Mouse (Mus musculus) MEL (cell line): ENCODE data around the gene Stat2. TPM values are rescaled to one million over a fixed set of nuclear protein-coding genes. Genes with fewer than 3 reads are reported as not detected.

Experiments
- DNase-seq: peaks from one replicate; pipeline ENCODE4 v3.0.0; 2011; ENCODE audit warnings: low read depth, low spot score
- H3K27ac ChIP-seq: 2 replicates; pipeline ENCODE4 v1.5.1; 2012; ENCODE audit warnings: low read depth, mild to moderate bottlenecking, control low read depth, low read length, moderate library complexity; ENCODE audit not compliant: control insufficient read depth
- H3K27me3 ChIP-seq, 2 experiments: fragments of 150-350 bp in 1 of 2; sonication (generic) in 1 of 2; 2 replicates each; pipeline ENCODE4 v1.6.1; 2012; ENCODE audit warnings: low read length in 2 of 2, mild to moderate bottlenecking in 2 of 2, improper control_type of control experiment in 1 of 2, moderate library complexity in 1 of 2; ENCODE audit not compliant: insufficient read depth in 2 of 2, control insufficient read depth in 1 of 2
- H3K36me3 ChIP-seq, 2 experiments: 2 replicates each; pipeline ENCODE4 v1.6.1; 2012 to 2014; ENCODE audit warnings: low read length in 2 of 2, improper control_type of control experiment in 1 of 2, inconsistent platforms in 1 of 2, mild to moderate bottlenecking in 1 of 2; ENCODE audit not compliant: insufficient read depth in 2 of 2, control insufficient read depth in 1 of 2
- H3K4me1 ChIP-seq, 2 experiments: fragments of 150-350 bp in 1 of 2; sonication (generic) in 1 of 2; 2 replicates each; pipeline ENCODE4 v1.6.1; 2012; ENCODE audit warnings: low read length in 2 of 2, improper control_type of control experiment in 1 of 2, mild to moderate bottlenecking in 1 of 2; ENCODE audit not compliant: insufficient read depth in 2 of 2, control insufficient read depth in 1 of 2
- H3K4me3 ChIP-seq, 2 experiments: fragments of 150-350 bp in 1 of 2; sonication (generic) in 1 of 2; 2 replicates each; pipeline ENCODE4 v1.5.1; 2012; ENCODE audit warnings: low read depth in 2 of 2, low read length in 2 of 2, mild to moderate bottlenecking in 2 of 2, moderate library complexity in 2 of 2, control low read depth in 1 of 2, improper control_type of control experiment in 1 of 2; ENCODE audit not compliant: control insufficient read depth in 1 of 2, insufficient read depth in 1 of 2
- H3K79me2 ChIP-seq: 2 replicates; pipeline ENCODE4 v1.6.1; 2012; ENCODE audit warnings: mild to moderate bottlenecking, low read length, moderate library complexity; ENCODE audit not compliant: control insufficient read depth, poor library complexity, insufficient read depth
- H3K9ac ChIP-seq: 2 replicates; pipeline ENCODE4 v1.6.1; 2012; ENCODE audit warnings: low read depth, mild to moderate bottlenecking, control low read depth, low read length, moderate library complexity; ENCODE audit not compliant: control insufficient read depth, poor library complexity, severe bottlenecking
- H3K9me3 ChIP-seq: fragments of 150-350 bp; sonication (generic); replicated peaks from 2 replicates; pipeline ENCODE4 v1.6.1; 2012; ENCODE audit warnings: mild to moderate bottlenecking, low read length, improper control_type of control experiment, moderate library complexity; ENCODE audit not compliant: insufficient read depth
- BHLHE40 ChIP-seq: IDR thresholded peaks from 2 replicates; pipeline ENCODE4 v1.6.1; 2012; ENCODE audit warnings: low read depth, mild to moderate bottlenecking, inconsistent platforms, low read length, improper control_type of control experiment, borderline replicate concordance
- CHD1 ChIP-seq: IDR thresholded peaks from 2 replicates; pipeline ENCODE4 v1.6.1; 2012; ENCODE audit warnings: low read depth, mild to moderate bottlenecking, inconsistent platforms, low read length, improper control_type of control experiment
- CHD2 ChIP-seq: IDR thresholded peaks from 2 replicates; pipeline ENCODE4 v1.6.1; 2011; ENCODE audit warnings: low read length, improper control_type of control experiment
- CTCF ChIP-seq, 3 experiments: IDR thresholded peaks in 2 of 3; conservative IDR thresholded peaks in 1 of 3; 2 replicates each; pipeline ENCODE4 v1.5.1; 2011 to 2012; ENCODE audit warnings: low read length in 3 of 3, low read depth in 2 of 3, mild to moderate bottlenecking in 2 of 3, improper control_type of control experiment in 1 of 3, inconsistent platforms in 1 of 3, mixed read lengths in 1 of 3, moderate library complexity in 1 of 3; ENCODE audit not compliant: control insufficient read depth in 1 of 3, insufficient read depth in 1 of 3, poor library complexity in 1 of 3, severe bottlenecking in 1 of 3
- E2F4 ChIP-seq: IDR thresholded peaks from 2 replicates; pipeline ENCODE4 v1.6.1; 2011; ENCODE audit warnings: low read depth, low read length, improper control_type of control experiment, borderline replicate concordance
- ELF1 ChIP-seq: IDR thresholded peaks from 2 replicates; pipeline ENCODE4 v1.6.1; 2014; ENCODE audit warnings: low read depth, mild to moderate bottlenecking, inconsistent platforms, low read length, improper control_type of control experiment, moderate library complexity
- EP300 ChIP-seq, 2 experiments: IDR thresholded peaks; 2 replicates each; pipeline ENCODE4 v1.6.1; 2011; ENCODE audit warnings: improper control_type of control experiment in 2 of 2, low read length in 2 of 2, low read depth in 1 of 2, mild to moderate bottlenecking in 1 of 2
- ETS1 ChIP-seq: IDR thresholded peaks from 2 replicates; pipeline ENCODE4 v1.6.1; 2012; ENCODE audit warnings: low read depth, mild to moderate bottlenecking, inconsistent platforms, low read length, improper control_type of control experiment, moderate library complexity
- GABPA ChIP-seq: IDR thresholded peaks from 2 replicates; pipeline ENCODE4 v1.6.1; 2012; ENCODE audit warnings: low read depth, mild to moderate bottlenecking, inconsistent platforms, low read length, improper control_type of control experiment, moderate library complexity
- GATA1 ChIP-seq: IDR thresholded peaks from 2 replicates; pipeline ENCODE4 v1.6.1; 2011; ENCODE audit warnings: low read depth, low read length, improper control_type of control experiment
- HCFC1 ChIP-seq: IDR thresholded peaks from 2 replicates; pipeline ENCODE4 v1.6.1; 2012; ENCODE audit warnings: low read depth, mild to moderate bottlenecking, inconsistent platforms, low read length, improper control_type of control experiment, moderate library complexity
- JUND ChIP-seq: IDR thresholded peaks from 2 replicates; pipeline ENCODE4 v1.6.1; 2011; ENCODE audit warnings: low read depth, mild to moderate bottlenecking, improper control_type of control experiment, low read length
- KAT2A ChIP-seq: conservative IDR thresholded peaks from 2 replicates; pipeline ENCODE4 v1.6.1; 2012; ENCODE audit warnings: low read depth, low read length, improper control_type of control experiment, inconsistent platforms
- MAFK ChIP-seq: IDR thresholded peaks from 2 replicates; pipeline ENCODE4 v1.6.1; 2011; ENCODE audit warnings: low read depth, mild to moderate bottlenecking, low read length, improper control_type of control experiment, borderline replicate concordance
- MAX ChIP-seq: IDR thresholded peaks from 2 replicates; pipeline ENCODE4 v1.6.1; 2011; ENCODE audit warnings: low read length, improper control_type of control experiment
- MAZ ChIP-seq: IDR thresholded peaks from 2 replicates; pipeline ENCODE4 v1.6.1; 2012; ENCODE audit warnings: low read depth, mild to moderate bottlenecking, inconsistent platforms, low read length, improper control_type of control experiment
- MEF2A ChIP-seq: IDR thresholded peaks from 2 replicates; pipeline ENCODE4 v1.6.1; 2014; ENCODE audit warnings: low read depth, mild to moderate bottlenecking, inconsistent platforms, low read length, improper control_type of control experiment; ENCODE audit not compliant: poor library complexity, insufficient replicate concordance, severe bottlenecking; ENCODE audit errors: extremely low read depth
- MXI1 ChIP-seq: IDR thresholded peaks from 2 replicates; pipeline ENCODE4 v1.6.1; 2011; ENCODE audit warnings: mild to moderate bottlenecking, low read depth, low read length, improper control_type of control experiment
- MYC ChIP-seq: IDR thresholded peaks from 2 replicates; pipeline ENCODE4 v1.6.1; 2011; ENCODE audit warnings: low read depth, mild to moderate bottlenecking, low read length, improper control_type of control experiment, moderate library complexity
- NELFE ChIP-seq: IDR thresholded peaks from 2 replicates; pipeline ENCODE4 v1.6.1; 2011; ENCODE audit warnings: low read depth, low read length, improper control_type of control experiment
- NRF1 ChIP-seq: IDR thresholded peaks from 2 replicates; pipeline ENCODE4 v1.6.1; 2014; ENCODE audit warnings: low read depth, mild to moderate bottlenecking, inconsistent platforms, low read length, improper control_type of control experiment, moderate library complexity; ENCODE audit not compliant: poor library complexity, insufficient read depth, severe bottlenecking
- POLR2A ChIP-seq, 2 experiments: IDR thresholded peaks; 2 replicates each; pipeline ENCODE4 v1.6.1; 2011 to 2012; ENCODE audit warnings: low read length in 2 of 2, mild to moderate bottlenecking in 2 of 2, control low read depth in 1 of 2, improper control_type of control experiment in 1 of 2, low read depth in 1 of 2, moderate library complexity in 1 of 2; ENCODE audit not compliant: control insufficient read depth in 1 of 2, insufficient read depth in 1 of 2, poor library complexity in 1 of 2
- POLR2AphosphoS2 ChIP-seq: IDR thresholded peaks from 2 replicates; pipeline ENCODE4 v1.6.1; 2011; ENCODE audit warnings: low read length, improper control_type of control experiment
- POLR2AphosphoS5 ChIP-seq: IDR thresholded peaks from 2 replicates; pipeline ENCODE4 v1.6.1; 2012; ENCODE audit warnings: low read depth, borderline replicate concordance, mild to moderate bottlenecking, inconsistent platforms, low read length, moderate library complexity, mixed read lengths
- RAD21 ChIP-seq: IDR thresholded peaks from 2 replicates; pipeline ENCODE4 v1.6.1; 2011; ENCODE audit warnings: mild to moderate bottlenecking, low read depth, low read length, improper control_type of control experiment
- RCOR1 ChIP-seq: IDR thresholded peaks from 2 replicates; pipeline ENCODE4 v1.6.1; 2012; ENCODE audit warnings: low read depth, mild to moderate bottlenecking, inconsistent platforms, low read length, improper control_type of control experiment
- SMC3 ChIP-seq: IDR thresholded peaks from 2 replicates; pipeline ENCODE4 v1.6.1; 2011; ENCODE audit warnings: low read depth, low read length, improper control_type of control experiment
- TAL1 ChIP-seq: IDR thresholded peaks from 2 replicates; pipeline ENCODE4 v1.6.1; 2012; ENCODE audit warnings: mild to moderate bottlenecking, inconsistent platforms, low read length, moderate library complexity, mixed read lengths
- TBP ChIP-seq: IDR thresholded peaks from 2 replicates; pipeline ENCODE4 v1.8.0; 2011; ENCODE audit warnings: low read depth, low read length, improper control_type of control experiment
- TCF12 ChIP-seq: IDR thresholded peaks from 2 replicates; pipeline ENCODE4 v1.6.1; 2014; ENCODE audit warnings: low read depth, mild to moderate bottlenecking, inconsistent platforms, low read length, improper control_type of control experiment, moderate library complexity
- USF1 ChIP-seq: IDR thresholded peaks from 2 replicates; pipeline ENCODE4 v1.6.1; 2014; ENCODE audit warnings: low read depth, mild to moderate bottlenecking, inconsistent platforms, low read length, improper control_type of control experiment, moderate library complexity
- USF2 ChIP-seq, 2 experiments: IDR thresholded peaks; 2 replicates each; pipeline ENCODE4 v1.6.1; 2011 to 2012; ENCODE audit warnings: improper control_type of control experiment in 2 of 2, low read length in 2 of 2, borderline replicate concordance in 1 of 2, inconsistent platforms in 1 of 2, low read depth in 1 of 2, mild to moderate bottlenecking in 1 of 2; ENCODE audit not compliant: insufficient read depth in 1 of 2
- ZKSCAN1 ChIP-seq: IDR thresholded peaks from 2 replicates; pipeline ENCODE4 v1.6.1; 2012; ENCODE audit warnings: low read depth, mild to moderate bottlenecking, inconsistent platforms, low read length, improper control_type of control experiment, moderate library complexity
- ZMIZ1 ChIP-seq: IDR thresholded peaks from 2 replicates; pipeline ENCODE4 v1.6.1; 2012; ENCODE audit warnings: low read depth, mild to moderate bottlenecking, inconsistent platforms, low read length, improper control_type of control experiment, moderate library complexity
- ZNF384 ChIP-seq: IDR thresholded peaks from 2 replicates; pipeline ENCODE4 v1.6.1; 2012; ENCODE audit warnings: low read depth, mild to moderate bottlenecking, inconsistent platforms, low read length, improper control_type of control experiment
- polyA plus RNA-seq, 2 experiments: library from polyadenylated mRNA; stranded (reverse) in 1 of 2; unstranded in 1 of 2; fragments of >175 nt in 1 of 2; fragments of >200 nt in 1 of 2; gene quantifications; 2 replicates each; pipeline versions ENCODE4 v1.2.1 to v1.2.4; 2012; ENCODE audit warnings: low replicate concordance in 2 of 2, low read depth in 1 of 2; ENCODE audit not compliant: insufficient read length in 2 of 2, insufficient read depth in 1 of 2, missing spikeins in 1 of 2
- total RNA-seq: library from RNA; depleted of rRNA; stranded (reverse); fragments of 300-350 nt; gene quantifications from 2 replicates; pipeline ENCODE4 v1.2.3, GENCODE M21; 2012; rRNA removed

Gene Stat2
- total RNA-seq (3.4 and 3.6 TPM in 2 replicates), polyA plus RNA-seq (1 to 10 TPM in 1 of 2 experiments, not detected in 1; 6.6 TPM)

DNA sequence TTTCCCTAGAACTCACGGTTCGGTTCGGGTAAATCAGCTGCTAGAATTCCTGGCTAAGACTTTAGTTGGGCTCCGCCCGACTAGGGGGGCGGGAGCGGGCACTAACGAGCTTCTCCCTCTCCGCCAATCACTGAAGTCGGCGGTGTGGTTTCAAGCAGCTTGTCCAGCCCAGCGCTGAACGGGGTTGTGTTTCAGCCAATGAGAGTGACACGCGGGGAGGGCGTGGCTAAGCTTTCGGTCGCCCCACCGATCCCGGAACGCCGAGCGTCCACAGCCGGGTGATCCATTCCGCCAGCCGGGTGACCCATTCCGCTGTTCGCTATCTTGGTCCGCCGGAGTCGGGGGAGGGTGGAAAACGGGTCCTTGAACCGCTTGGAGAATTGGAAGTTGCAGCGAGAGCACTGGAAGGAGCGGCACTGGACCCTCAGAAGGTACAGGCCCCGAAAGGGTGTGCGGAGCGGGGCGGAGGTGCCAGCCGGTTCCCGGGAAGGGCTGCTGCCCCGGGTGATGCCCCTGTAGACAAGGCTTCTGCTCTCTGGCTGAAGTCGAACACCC is at the start of gene Stat2:
Stat2 (plus strand) TSS at position 273 of the 555 bp plus-strand sequence.
- Histone ChIP-seq H3K27me3 (no peaks in the 10 kb centered on the region), H3K4me1 (peaks cover 0 to 4% of the 10 kb centered on the region in 2 experiments; a peak in 2 of 4 replicates)
- TF ChIP-seq SMC3: no peak; the same call in 1 of the 2 replicates
- TF ChIP-seq E2F4: no peak
- 0 out of 2 replicates have a peak, but pooled peaks have one; percentile 5 for TF ChIP-seq NRF1
- no peak; the same call in 1 of the 2 replicates for TF ChIP-seq USF1
- no peak for TF ChIP-seq ZNF384
- TF ChIP-seq MAX: no peak
- TF ChIP-seq MEF2A: no peak
- no peak for TF ChIP-seq CTCF (IDR thresholded peaks at IDR 0.05 in 2 of 3, conservative IDR thresholded peaks at IDR 0.05 in 1 of 3; ENCODE audit: control insufficient read depth in 1 of 3, insufficient read depth in 1 of 3, low read depth in 2 of 3, low read length in 3 of 3, poor library complexity in 1 of 3, severe bottlenecking in 1 of 3)
- TF ChIP-seq ZKSCAN1: no peak
- TF ChIP-seq RAD21: no peak
- no peak for TF ChIP-seq MYC
- TF ChIP-seq GABPA: no peak
- no peak for TF ChIP-seq EP300 (IDR thresholded peaks at IDR 0.05; ENCODE audit: low read depth in 1 of 2, low read length in 2 of 2)
- TF ChIP-seq CHD2: no peak
- no peak for TF ChIP-seq TAL1
- TF ChIP-seq TCF12: peak; percentile 38; the same call in 1 of the 2 replicates
- TF ChIP-seq MXI1: peak; percentile 52; the same call in 1 of the 2 replicates
- 0 out of 2 replicates have a peak, but pooled peaks have one; percentile 41 for TF ChIP-seq MAZ
- no peak for TF ChIP-seq ETS1
- TF ChIP-seq ELF1: peak; percentile 64; the same call in 1 of the 2 replicates
- TF ChIP-seq TBP: peak; percentile 44; the same call in 1 of the 2 replicates
- no peak for TF ChIP-seq JUND
- TF ChIP-seq GATA1: no peak
- TF ChIP-seq ZMIZ1: peak; percentile 76
- TF ChIP-seq RCOR1: 0 out of 2 replicates have a peak, but pooled peaks have one; percentile 3
- TF ChIP-seq CHD1: 0 out of 2 replicates have a peak, but pooled peaks have one; percentile 60
- no peak for TF ChIP-seq USF2 (IDR thresholded peaks at IDR 0.05; ENCODE audit: borderline replicate concordance in 1 of 2, insufficient read depth in 1 of 2, low read depth in 1 of 2, low read length in 2 of 2)
- peak; percentile 87; the same call in 1 of the 2 replicates for TF ChIP-seq POLR2AphosphoS2
- no peak for TF ChIP-seq POLR2AphosphoS5
- no peak for TF ChIP-seq MAFK
- TF ChIP-seq KAT2A: no peak; the same call in 1 of the 2 replicates
- peak; percentile 56 for TF ChIP-seq HCFC1
- TF ChIP-seq POLR2A (IDR thresholded peaks at IDR 0.05; ENCODE audit: control insufficient read depth in 1 of 2, insufficient read depth in 1 of 2, low read depth in 1 of 2, low read length in 2 of 2, poor library complexity in 1 of 2): peak in 1 of 2 experiments; percentile 89; a peak in 2 of 4 replicates
- TF ChIP-seq BHLHE40: no peak
- peak; percentile 91 for TF ChIP-seq NELFE

More for the DNA sequence above, at the start of gene Stat2:
- Histone ChIP-seq H3K36me3 (no peaks in the 10 kb centered on the region; a peak in 2 of 4 replicates), H3K9me3 (no peaks in the 10 kb centered on the region), H3K79me2 (no peaks in the 10 kb centered on the region; the same call in 1 of the 2 replicates), H3K4me3 (peak within 1 kb of the TSS; percentile 72 to 92), H3K9ac (peak within 1 kb of the TSS; percentile 70), H3K27ac (peak within 1 kb of the TSS; percentile 32; the same call in 1 of the 2 replicates)
- DNase-seq: peak; percentile 98
